Mouse (Mus musculus): Measurements from ENCODE around the gene Trim13. TPM values are rescaled to one million over a fixed set of nuclear protein-coding genes. Genes with fewer than 3 reads are reported as not detected.
"Not testable (repeated sequence)": the region's sequence is repeated elsewhere in the genome, so short reads cannot be mapped to it uniquely, and the experiment has no call there.

The Trim13 gene
- polyA plus RNA-seq, 1 experiment = 2.6 TPM

DNA sequence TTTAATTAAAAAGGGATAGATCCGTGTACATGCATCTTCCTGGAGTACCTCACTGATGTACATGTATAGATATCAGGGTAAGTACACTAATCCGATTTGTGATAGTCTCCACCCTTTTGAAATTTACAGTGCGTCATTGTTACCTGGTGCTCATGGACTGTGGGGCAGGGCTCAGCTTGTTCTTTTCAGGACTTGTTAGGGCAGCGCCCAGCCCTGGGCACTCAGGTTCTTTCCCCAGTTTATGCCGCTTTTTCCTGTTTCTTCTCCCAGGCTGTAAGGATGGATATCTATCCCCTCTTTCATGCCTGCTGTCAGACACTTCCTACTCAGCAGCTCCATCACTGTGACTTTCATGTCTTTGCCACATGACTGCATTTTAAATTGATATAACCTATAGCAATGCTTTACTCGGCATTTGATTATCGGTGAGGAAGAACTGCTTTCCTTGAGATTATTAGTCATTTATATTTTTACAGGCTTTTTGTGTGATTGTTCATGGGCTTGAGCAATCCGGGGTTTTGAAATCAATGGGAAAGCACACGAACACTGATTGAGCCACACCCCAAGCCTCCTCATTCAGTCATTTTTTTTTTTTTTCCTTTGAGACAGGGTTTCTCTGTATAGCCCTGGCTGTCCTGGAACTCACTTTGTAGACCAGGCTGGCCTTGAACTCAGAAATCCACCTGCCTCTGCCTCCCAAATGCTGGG is 1.2 kb upstream of the Trim13 start:
- Histone ChIP-seq H3K4me1 (replicated peaks; ENCODE audit: control insufficient read depth, insufficient read depth, low read length) (peaks cover 17% of the 10 kb centered on the region), H3K27me3 (ENCODE audit: control insufficient read depth, insufficient read depth, low read length) (no peaks in the 10 kb centered on the region), H3K4me3 (ENCODE audit: control insufficient read depth, insufficient read depth, low read length) (no peak overlapping the region), H3K36me3 (ENCODE audit: control insufficient read depth, insufficient read depth, low read length) (no peaks in the 10 kb centered on the region), H3K27ac (ENCODE audit: control insufficient read depth, insufficient read depth, low read length) (no peak overlapping the region)
- TF ChIP-seq CTCF (IDR thresholded peaks at IDR 0.05; ENCODE audit: borderline replicate concordance, control insufficient read depth, extremely low read depth, insufficient read depth, low read length, poor library complexity) (no peak), POLR2A (IDR thresholded peaks at IDR 0.05; ENCODE audit: control insufficient read depth, extremely low read depth, insufficient read depth, low read length, poor library complexity) (no peak)
- DNase-seq = no peak
- 96% methylated on average over 9 of the region's 9 CpGs for WGBS

DNA sequence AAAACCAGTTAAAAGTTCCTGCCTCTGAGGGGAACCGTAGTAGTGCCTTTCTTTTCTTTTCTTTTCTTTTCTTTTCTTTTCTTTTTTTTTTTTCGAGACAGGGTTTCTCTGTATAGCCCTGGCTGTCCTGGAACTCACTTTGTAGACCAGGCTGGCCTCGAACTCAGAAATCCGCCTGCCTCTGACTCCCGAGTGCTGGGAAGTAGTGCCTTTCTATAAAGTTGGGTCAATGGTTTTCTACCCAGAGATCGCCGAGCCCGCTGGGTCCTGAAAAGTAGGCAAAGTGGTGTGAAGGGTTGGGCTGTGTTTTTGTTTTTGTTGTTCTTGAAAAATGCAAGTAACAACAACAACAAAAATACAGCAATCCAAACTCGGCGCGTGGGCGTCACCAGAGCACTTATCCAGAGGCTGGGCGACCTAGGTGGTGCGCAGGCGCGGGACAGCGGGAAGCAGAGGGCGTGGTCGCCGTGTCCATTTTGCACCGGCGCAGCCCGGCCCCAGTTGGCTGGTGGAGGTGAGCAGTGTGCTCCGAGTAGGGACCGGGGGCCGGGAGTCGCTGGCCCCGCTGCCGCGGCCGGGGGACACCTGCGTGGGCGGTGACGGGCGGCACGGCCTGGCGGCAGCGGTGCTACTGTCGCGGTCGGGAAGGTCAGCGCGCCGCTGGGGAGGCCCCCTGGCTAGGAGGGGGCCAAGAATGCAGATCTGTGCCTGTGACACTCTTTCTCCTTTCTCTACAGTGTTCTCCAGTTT is 1.2 kb downstream of the Trim13 start:
- Histone ChIP-seq H3K27ac (ENCODE audit: control insufficient read depth, insufficient read depth, low read length) (no peak overlapping the region), H3K4me1 (replicated peaks; ENCODE audit: control insufficient read depth, insufficient read depth, low read length) (peaks cover 19% of the 10 kb centered on the region), H3K4me3 (ENCODE audit: control insufficient read depth, insufficient read depth, low read length) (peak overlapping the region; percentile 94), H3K36me3 (ENCODE audit: control insufficient read depth, insufficient read depth, low read length) (no peaks in the 10 kb centered on the region), H3K27me3 (ENCODE audit: control insufficient read depth, insufficient read depth, low read length) (no peaks in the 10 kb centered on the region)
- peak; percentile 89 for DNase-seq
- WGBS = 3% methylated on average over 44 of the region's 44 CpGs
- 0 out of 2 replicates have a peak, but pooled peaks have one; percentile 35 for TF ChIP-seq POLR2A (IDR thresholded peaks at IDR 0.05; ENCODE audit: control insufficient read depth, extremely low read depth, insufficient read depth, low read length, poor library complexity)
- 0 out of 2 replicates have a peak, but pooled peaks have one; percentile 9 for TF ChIP-seq CTCF (IDR thresholded peaks at IDR 0.05; ENCODE audit: borderline replicate concordance, control insufficient read depth, extremely low read depth, insufficient read depth, low read length, poor library complexity)

GRCm38 (mm10) chr14:61601348-61601747 is 3.3 kb downstream of the Trim13 start:
- H3K36me3 ChIP-seq (ENCODE audit: control insufficient read depth, insufficient read depth, low read length) = no peaks in the 10 kb centered on the region
- DNase-seq = no peak
- no peak overlapping the region for H3K27ac ChIP-seq (ENCODE audit: control insufficient read depth, insufficient read depth, low read length)
- no peak for TF ChIP-seq CTCF (IDR thresholded peaks at IDR 0.05; ENCODE audit: borderline replicate concordance, control insufficient read depth, extremely low read depth, insufficient read depth, low read length, poor library complexity)
- no peak for TF ChIP-seq POLR2A (IDR thresholded peaks at IDR 0.05; ENCODE audit: control insufficient read depth, extremely low read depth, insufficient read depth, low read length, poor library complexity)
- peaks cover 19% of the 10 kb centered on the region for H3K4me1 ChIP-seq (replicated peaks; ENCODE audit: control insufficient read depth, insufficient read depth, low read length)
- no peaks in the 10 kb centered on the region for H3K27me3 ChIP-seq (ENCODE audit: control insufficient read depth, insufficient read depth, low read length)
- WGBS = 77% methylated on average over 9 of the region's 9 CpGs
- H3K4me3 ChIP-seq (ENCODE audit: control insufficient read depth, insufficient read depth, low read length) = no peak overlapping the region

- Histone ChIP-seq H3K36me3 (ENCODE audit: control insufficient read depth, insufficient read depth, low read length) (no peaks in the 10 kb centered on the region), H3K27ac (ENCODE audit: control insufficient read depth, insufficient read depth, low read length) (no peak overlapping the region), H3K27me3 (ENCODE audit: control insufficient read depth, insufficient read depth, low read length) (no peaks in the 10 kb centered on the region), H3K4me3 (ENCODE audit: control insufficient read depth, insufficient read depth, low read length) (no peak overlapping the region), H3K4me1 (replicated peaks; ENCODE audit: control insufficient read depth, insufficient read depth, low read length) (peaks cover 14% of the 10 kb centered on the region)
- no peak for DNase-seq
- no peak for TF ChIP-seq CTCF (IDR thresholded peaks at IDR 0.05; ENCODE audit: borderline replicate concordance, control insufficient read depth, extremely low read depth, insufficient read depth, low read length, poor library complexity)
- TF ChIP-seq POLR2A (IDR thresholded peaks at IDR 0.05; ENCODE audit: control insufficient read depth, extremely low read depth, insufficient read depth, low read length, poor library complexity) = no peak
- 95% methylated on average over 8 of the region's 8 CpGs for WGBS
Measured at GRCm38 (mm10) chr14:61603069-61603755, 5.2 kb downstream of the Trim13 start.

DNA sequence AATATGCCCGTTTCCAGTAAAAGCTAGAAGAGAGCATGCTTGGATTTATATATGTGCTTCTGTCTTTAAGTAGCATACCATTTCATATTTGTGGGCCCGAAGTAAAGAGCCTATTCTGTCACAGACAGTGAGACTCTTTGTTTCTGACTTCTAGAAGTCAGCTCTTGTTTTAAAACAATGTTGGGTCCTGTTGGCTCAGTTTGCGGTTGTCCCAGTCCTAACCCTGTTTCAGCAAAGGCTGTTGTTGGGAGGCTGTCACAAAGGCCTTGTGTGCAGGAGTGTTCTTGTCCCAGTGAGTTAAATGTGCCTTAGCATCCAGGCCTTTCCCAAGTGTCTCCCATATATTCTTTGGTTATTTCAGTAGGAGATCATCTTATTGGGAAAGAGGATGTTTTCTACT is 6.0 kb downstream of the Trim13 start:
- H3K36me3 ChIP-seq (ENCODE audit: control insufficient read depth, insufficient read depth, low read length) = no peaks in the 10 kb centered on the region
- peaks cover 9% of the 10 kb centered on the region for H3K4me1 ChIP-seq (replicated peaks; ENCODE audit: control insufficient read depth, insufficient read depth, low read length)
- TF ChIP-seq CTCF (IDR thresholded peaks at IDR 0.05; ENCODE audit: borderline replicate concordance, control insufficient read depth, extremely low read depth, insufficient read depth, low read length, poor library complexity) = no peak
- TF ChIP-seq POLR2A (IDR thresholded peaks at IDR 0.05; ENCODE audit: control insufficient read depth, extremely low read depth, insufficient read depth, low read length, poor library complexity) = no peak
- H3K27ac ChIP-seq (ENCODE audit: control insufficient read depth, insufficient read depth, low read length) = no peak overlapping the region
- no peak for DNase-seq
- WGBS = 85% methylated on average over 3 of the region's 3 CpGs
- no peaks in the 10 kb centered on the region for H3K27me3 ChIP-seq (ENCODE audit: control insufficient read depth, insufficient read depth, low read length)
- H3K4me3 ChIP-seq (ENCODE audit: control insufficient read depth, insufficient read depth, low read length) = no peak overlapping the region

GRCm38 (mm10) chr14:61606088-61606487 is 8.0 kb downstream of the Trim13 start:
- H3K4me3 ChIP-seq (ENCODE audit: control insufficient read depth, insufficient read depth, low read length); H3K4me1 ChIP-seq (replicated peaks; ENCODE audit: control insufficient read depth, insufficient read depth, low read length); H3K36me3 ChIP-seq (ENCODE audit: control insufficient read depth, insufficient read depth, low read length); H3K27me3 ChIP-seq (ENCODE audit: control insufficient read depth, insufficient read depth, low read length); DNase-seq; H3K27ac ChIP-seq (ENCODE audit: control insufficient read depth, insufficient read depth, low read length): not testable (repeated sequence)
- WGBS = 93% methylated on average over 2 of the region's 2 CpGs

All from thymus, adult 2 months (tissue).